Mouse (Mus musculus) small intestine, adult 2 months (tissue): ENCODE results near the gene Fam83d. TPM values are rescaled to one million over a fixed set of nuclear protein-coding genes. Genes with fewer than 3 reads are reported as not detected.
A peak's percentile ranks its signal among the peaks of the same experiment; 100 is the strongest.

Experiments used
- H3K27ac ChIP-seq: fragments of 200-500 bp; 2 replicates; pipeline ENCODE4 v1.5.1; 2012; ENCODE audit warnings: low read depth, low read length, control low read depth, inconsistent platforms; ENCODE audit not compliant: insufficient read depth
- H3K27me3 ChIP-seq: fragments of 200-500 bp; 2 replicates; pipeline ENCODE4 v1.6.1; 2012; ENCODE audit warnings: mild to moderate bottlenecking, moderate library complexity, low read length, inconsistent platforms; ENCODE audit not compliant: control insufficient read depth, insufficient read depth
- H3K36me3 ChIP-seq: fragments of 200-500 bp; 2 replicates; pipeline ENCODE4 v1.6.1; 2012; ENCODE audit warnings: mild to moderate bottlenecking, low read length, control low read depth, inconsistent platforms; ENCODE audit not compliant: control insufficient read depth, insufficient read depth
- H3K4me1 ChIP-seq: fragments of 200-500 bp; 2 replicates; pipeline ENCODE4 v1.6.1; 2012; ENCODE audit warnings: low read length, inconsistent platforms, mixed read lengths; ENCODE audit not compliant: control insufficient read depth, insufficient read depth, insufficient read length
- H3K4me3 ChIP-seq: fragments of 200-500 bp; 2 replicates; pipeline ENCODE4 v1.5.1; 2012; ENCODE audit warnings: low read depth, mild to moderate bottlenecking, control low read depth, inconsistent platforms, low read length, moderate library complexity
- CTCF ChIP-seq: fragments of 200-500 bp; IDR thresholded peaks from 2 replicates; pipeline ENCODE4 v1.5.1; 2012; ENCODE audit warnings: low read depth, mild to moderate bottlenecking, control low read depth, inconsistent platforms, low read length, moderate library complexity, mixed read lengths; ENCODE audit not compliant: insufficient replicate concordance, insufficient read length; ENCODE audit errors: extremely low read depth
- POLR2A ChIP-seq: fragments of 200-500 bp; IDR thresholded peaks from 2 replicates; pipeline ENCODE4 v1.6.1; 2012; ENCODE audit warnings: low read depth, mild to moderate bottlenecking, control low read depth, inconsistent platforms, low read length, moderate library complexity
- WGBS: fragments of 180-500 bp; shearing (Covaris S2); methylation state at CpG from one replicate; pipeline ENCODE4 v1.1.7; 2018; 5-methylcytosine and 5-hydroxymethylcytosine counted together
- polyA plus RNA-seq: library from polyadenylated mRNA; depleted of rRNA; stranded (reverse); fragments of >200 nt; gene quantifications from 2 replicates; pipeline ENCODE4 v1.2.3, GENCODE M21; 2012

Fam83d gene
- polyA plus RNA-seq, 1 experiment = 21.3 TPM

DNA sequence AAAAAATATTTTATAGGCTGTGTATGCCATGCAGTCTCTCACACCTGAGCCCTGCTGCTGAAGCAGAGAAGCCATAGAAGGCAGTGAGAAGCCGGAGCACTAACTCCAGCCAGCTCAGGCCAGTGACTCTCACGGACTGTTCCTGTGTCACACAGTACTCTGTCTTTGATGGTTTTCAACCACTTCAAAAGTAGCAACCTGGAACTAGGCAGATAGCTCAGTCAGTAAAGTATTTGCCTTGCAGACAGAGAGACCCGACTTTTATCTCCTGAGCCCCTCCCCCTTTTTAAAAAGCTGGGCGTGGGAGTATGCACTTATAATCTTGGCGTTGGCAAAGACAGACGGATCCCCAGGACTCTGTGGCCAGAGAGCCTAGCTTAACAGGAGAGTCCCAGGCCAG, 44.1 kb upstream of the Fam83d start:
- 21% methylated on average over 6 of the region's 6 CpGs for WGBS
- Histone ChIP-seq H3K27me3 (no peaks in the 10 kb centered on the region), H3K36me3 (no peaks in the 10 kb centered on the region), H3K27ac (peak overlapping the region; percentile 66), H3K4me3 (no peak overlapping the region), H3K4me1 (peaks cover 10% of the 10 kb centered on the region)
- TF ChIP-seq POLR2A (no peak), CTCF (no peak)

DNA sequence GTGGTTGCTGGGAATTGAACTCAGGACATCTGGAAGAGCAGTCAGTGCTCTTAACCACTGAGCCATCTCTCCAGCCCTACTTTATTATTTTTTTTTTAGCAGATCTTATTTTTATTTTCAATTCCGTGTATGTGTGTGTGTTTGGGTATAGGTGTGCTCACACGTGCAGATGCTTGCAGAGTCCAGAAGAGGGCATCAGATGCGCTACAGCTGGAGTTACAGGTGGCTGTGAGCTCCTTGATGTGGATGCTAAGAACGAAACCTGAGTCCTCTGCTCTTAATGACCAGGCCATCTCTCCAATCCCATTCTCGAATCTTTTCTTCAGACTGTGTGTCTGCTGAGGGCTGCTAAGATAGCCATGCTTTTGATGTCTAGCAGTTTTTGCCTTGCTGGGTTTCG, 41.6 kb upstream of the Fam83d start:
- TF ChIP-seq POLR2A (no peak), CTCF (no peak)
- Histone ChIP-seq H3K4me1 (peaks cover 2% of the 10 kb centered on the region; the same call in 1 of the 2 replicates), H3K4me3 (no peak overlapping the region), H3K36me3 (no peaks in the 10 kb centered on the region), H3K27ac (no peak overlapping the region), H3K27me3 (no peaks in the 10 kb centered on the region)
- 67% methylated on average over 6 of the region's 6 CpGs for WGBS

DNA sequence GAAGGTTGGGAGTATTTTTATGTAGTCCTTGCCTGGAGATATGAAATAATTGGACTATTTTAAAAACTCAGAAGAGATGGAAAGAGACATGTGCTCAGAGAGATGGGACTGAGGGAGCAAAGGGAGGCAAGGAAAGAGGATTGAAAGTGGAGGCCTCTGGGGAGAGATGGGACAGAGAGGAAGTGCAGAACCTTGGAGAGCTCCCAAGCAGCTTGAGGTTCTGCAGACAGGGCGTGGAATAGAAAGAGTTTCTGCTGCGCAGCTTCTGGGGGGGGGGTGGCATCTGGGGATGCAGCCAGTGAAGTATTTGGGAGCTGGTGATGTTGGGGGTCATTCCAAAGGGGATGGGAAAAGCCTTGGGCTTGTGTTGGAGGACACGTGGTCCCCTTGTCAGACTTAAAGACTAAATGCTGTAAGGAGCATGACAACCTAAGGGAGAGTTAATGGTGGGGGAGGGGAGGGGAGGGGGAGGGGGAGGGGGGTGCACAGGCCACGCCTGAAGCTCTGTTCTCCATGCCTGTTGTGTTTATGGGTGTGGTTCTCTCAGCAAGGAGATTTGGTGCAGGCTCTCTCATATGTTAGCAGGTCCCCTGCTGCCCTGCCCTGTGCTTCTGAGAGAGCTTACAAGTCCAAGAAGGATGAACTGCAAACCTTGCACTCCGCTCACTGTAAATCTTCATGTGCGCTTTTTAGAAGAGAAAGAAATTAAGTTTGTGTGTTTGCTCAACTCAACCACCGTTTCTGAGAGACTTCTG, 39.7 kb upstream of the Fam83d start:
- TF ChIP-seq POLR2A (no peak), CTCF (no peak)
- H3K4me1 ChIP-seq = peaks cover 5% of the 10 kb centered on the region
- no peak overlapping the region for H3K27ac ChIP-seq
- H3K4me3 ChIP-seq = no peak overlapping the region
- 46% methylated on average over 7 of the region's 7 CpGs for WGBS
- H3K36me3 ChIP-seq = no peaks in the 10 kb centered on the region
- H3K27me3 ChIP-seq = no peaks in the 10 kb centered on the region

DNA sequence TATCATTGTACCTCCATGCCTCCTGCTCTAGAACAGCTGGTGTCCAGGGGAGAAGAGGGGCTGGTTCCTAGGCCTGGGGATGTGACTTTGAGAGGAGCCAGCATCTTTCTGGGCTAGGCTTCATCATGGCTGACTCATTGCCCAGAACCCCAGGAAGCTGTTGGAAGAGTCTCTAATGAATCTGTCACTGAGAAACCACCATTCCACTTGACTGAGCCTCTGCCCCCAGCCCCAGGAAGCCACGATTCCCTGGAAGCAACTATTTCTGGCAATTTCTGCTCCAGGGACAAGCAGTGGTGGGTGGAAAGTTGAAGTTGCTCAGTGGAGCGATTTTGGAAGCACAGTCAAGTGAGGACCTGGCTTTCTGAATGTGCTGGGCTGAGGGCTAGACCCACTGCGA, 37.0 kb upstream of the Fam83d start:
- Histone ChIP-seq H3K27me3 (no peaks in the 10 kb centered on the region), H3K27ac (no peak overlapping the region), H3K36me3 (no peaks in the 10 kb centered on the region), H3K4me3 (no peak overlapping the region), H3K4me1 (peaks cover 9% of the 10 kb centered on the region)
- TF ChIP-seq CTCF (no peak), POLR2A (no peak)
- WGBS = 69% methylated on average over 3 of the region's 3 CpGs

DNA sequence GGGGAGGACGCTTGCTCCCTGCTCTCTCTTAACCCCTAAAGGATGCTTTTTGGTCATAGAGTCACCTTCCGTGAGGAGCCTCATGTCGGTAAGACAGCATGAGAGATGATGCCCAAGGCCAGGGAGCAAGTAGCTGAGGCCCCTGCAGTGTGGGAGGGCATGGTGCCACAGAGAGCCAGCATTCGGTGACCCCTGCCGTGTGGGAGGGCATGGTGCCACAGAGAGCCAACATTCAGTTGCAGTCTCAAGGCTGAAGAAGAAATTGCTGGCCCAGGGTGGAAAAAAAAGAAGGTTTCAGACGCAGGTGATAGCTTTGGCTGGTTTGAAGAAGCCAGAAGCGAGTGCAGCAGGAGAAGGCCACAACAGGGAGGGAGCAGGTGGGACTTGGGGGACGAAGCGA, 35.4 kb upstream of the Fam83d start:
- Histone ChIP-seq H3K4me3 (no peak overlapping the region), H3K27me3 (no peaks in the 10 kb centered on the region), H3K4me1 (peaks cover 9% of the 10 kb centered on the region), H3K27ac (0 out of 2 replicates have a peak overlapping the region, but pooled peaks have one; percentile 71), H3K36me3 (no peaks in the 10 kb centered on the region)
- WGBS = 85% methylated on average over 9 of the region's 9 CpGs
- no peak for TF ChIP-seq POLR2A
- no peak for TF ChIP-seq CTCF

DNA sequence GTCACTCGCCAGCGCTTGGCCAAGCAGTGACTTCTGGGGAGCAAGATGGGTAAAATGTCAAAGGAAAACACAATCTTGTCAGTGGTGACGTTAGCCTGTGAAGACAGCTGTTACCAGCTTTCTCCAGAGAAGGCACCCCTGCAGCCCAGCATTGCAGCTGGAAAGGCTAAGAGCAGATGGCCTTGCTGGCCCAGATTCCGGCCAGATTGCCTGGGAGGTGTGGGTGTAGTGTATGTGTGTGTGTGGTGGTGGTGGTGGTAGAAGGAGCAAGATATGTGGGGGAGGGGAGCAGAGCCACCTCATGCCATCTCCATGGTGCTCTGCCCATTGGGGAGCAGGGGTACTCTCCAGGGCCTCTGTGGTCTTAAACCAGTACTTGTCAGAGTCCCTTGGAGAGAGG, 34.8 kb upstream of the Fam83d start:
- no peak overlapping the region for H3K4me3 ChIP-seq
- no peaks in the 10 kb centered on the region for H3K36me3 ChIP-seq
- peak overlapping the region; percentile 71 for H3K27ac ChIP-seq
- H3K4me1 ChIP-seq = peaks cover 9% of the 10 kb centered on the region
- WGBS = 73% methylated on average over 4 of the region's 4 CpGs
- TF ChIP-seq POLR2A (no peak), CTCF (no peak)
- H3K27me3 ChIP-seq = no peaks in the 10 kb centered on the region

DNA sequence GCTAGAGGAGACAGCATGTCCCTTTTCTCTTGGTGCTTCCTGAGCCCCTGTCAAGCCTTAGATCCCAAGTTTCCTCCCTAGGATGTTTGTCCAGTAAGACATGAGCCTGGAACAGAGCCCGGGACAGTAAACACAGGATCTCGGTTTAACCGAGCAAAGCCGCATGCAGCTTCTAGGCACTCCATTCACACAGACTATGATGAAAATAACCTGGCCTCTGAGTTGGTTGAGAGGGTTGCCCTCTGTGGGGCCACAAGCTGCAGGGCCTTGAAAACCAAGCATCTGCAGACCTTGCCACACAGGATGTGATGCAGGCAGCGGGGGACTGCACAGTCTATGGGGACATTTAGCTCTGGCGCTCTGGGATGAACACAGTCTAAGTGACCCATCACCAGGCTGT, 34.0 kb upstream of the Fam83d start:
- no peaks in the 10 kb centered on the region for H3K27me3 ChIP-seq
- WGBS = 59% methylated on average over 6 of the region's 6 CpGs
- TF ChIP-seq CTCF (no peak), POLR2A (no peak)
- peak overlapping the region; percentile 71 for H3K27ac ChIP-seq
- no peak overlapping the region for H3K4me3 ChIP-seq
- no peaks in the 10 kb centered on the region for H3K36me3 ChIP-seq
- peaks cover 9% of the 10 kb centered on the region for H3K4me1 ChIP-seq
